Mouse (Mus musculus) adipocyte (in vitro differentiated cells): ENCODE measurements around the gene Rhou.

Source experiments
- DNase-seq: peaks from one replicate; pipeline ENCODE4 v3.0.0-alpha.2; 2016; ENCODE audit warnings: low spot score

Rhou gene

DNA sequence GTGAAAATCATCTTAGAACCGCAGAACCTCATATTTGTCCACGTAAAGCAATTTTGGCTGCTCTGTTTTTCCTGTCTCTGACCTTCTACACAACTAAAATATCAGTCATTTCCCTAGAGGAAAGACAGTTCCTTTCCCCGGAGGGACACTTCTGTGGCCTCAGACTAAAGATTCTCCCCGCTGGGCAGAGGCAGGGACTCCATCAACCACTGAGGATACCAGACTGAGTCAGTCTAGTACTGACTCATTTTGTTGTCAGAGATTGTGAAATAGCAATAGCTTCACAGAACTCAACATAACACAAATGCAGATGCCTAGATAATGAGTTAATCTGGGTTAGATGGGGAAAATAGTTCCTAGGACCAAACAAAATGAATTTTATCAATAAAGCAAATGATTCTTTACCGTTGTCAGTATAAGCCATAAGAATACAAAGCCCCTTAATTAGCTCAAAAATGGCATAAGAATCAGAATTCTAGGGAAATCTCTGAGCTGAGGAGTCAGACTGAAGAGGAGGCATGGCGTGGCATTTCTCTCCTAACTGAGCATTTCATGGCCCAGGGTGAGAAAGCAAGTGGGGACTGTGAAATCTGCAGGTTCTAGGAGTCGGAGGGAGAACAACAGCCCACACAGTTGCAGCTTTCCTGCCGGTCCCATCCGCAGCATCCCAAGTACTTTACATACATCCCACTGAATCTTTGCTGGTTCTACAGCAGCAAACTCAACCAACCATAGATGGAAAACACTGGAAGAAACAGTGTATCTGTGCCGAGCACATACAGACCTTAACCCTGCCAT, 38.6 kb downstream of the Rhou start:
- DNase-seq = peak; percentile 40

DNA sequence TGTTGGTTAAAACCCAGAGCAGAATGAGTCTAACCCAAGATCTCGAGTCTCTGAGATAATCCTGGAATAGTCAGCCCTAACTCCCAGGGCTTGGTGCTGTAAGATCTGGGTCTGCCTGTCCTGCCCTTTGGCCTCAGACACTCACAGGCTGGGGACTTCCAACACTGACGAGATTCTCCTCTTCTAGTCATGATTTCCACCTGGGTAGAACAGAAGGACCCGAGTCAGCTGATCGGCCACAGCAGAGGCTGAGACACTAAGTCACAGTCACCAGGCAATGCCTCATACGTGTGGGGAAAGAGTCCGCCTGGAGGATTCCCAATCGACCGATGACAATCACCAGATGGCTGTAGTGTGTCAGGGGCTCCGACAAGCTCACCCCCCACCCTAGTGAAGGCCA, 42.4 kb downstream of the Rhou start:
- no peak for DNase-seq

DNA sequence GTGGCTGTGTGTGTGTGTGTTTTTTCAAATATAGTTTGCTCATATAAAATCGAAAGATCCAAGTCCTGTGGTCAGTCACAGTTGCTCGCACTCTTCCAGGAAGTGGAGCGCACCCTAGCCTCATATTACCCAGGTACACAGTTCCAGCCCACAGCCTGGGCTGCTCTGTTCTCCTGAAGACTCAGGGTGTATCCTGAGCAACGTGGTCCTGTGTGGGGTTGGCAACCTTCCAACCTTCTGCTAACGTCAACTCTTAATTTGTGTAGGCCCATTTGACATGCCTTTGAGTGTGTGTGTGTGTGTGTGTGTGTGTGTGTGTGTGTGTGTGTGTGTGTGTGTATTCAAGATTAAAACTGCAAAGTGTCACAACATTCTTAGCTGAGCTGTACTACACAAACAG, 43.6 kb downstream of the Rhou start:
- DNase-seq = no peak

DNA sequence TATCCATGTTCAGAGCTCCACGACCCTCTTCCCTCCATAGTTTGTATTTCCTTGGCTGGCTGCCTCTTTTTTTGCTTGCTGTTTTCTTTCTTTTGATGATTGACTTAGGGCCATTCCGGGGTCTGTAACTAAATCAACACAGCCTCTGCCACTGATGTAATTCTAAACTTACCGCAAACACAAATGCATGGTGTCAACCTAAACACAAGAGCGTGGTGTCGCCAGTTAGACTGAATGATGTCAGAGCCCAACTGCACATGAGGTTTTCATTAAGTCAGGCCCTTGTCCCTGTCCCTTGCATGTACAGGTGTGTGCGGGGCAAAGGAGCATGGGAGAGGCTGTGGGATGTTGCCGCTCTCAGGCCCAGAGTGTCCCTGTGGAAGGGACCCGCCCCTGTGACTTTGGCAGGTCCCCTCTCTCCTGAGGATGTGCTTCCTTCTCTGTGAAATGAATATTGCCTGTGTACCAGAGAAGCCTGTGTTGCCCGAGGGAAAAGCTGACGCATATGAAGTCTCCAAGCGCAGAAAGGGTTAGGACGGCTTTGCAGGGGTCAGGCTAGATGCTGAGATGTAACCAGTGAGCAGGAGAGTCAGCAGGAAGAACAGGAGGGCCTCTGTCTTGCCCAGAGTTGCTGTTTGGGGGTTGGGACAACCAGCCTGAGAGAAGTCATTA, 46.8 kb downstream of the Rhou start:
- DNase-seq = no peak

DNA sequence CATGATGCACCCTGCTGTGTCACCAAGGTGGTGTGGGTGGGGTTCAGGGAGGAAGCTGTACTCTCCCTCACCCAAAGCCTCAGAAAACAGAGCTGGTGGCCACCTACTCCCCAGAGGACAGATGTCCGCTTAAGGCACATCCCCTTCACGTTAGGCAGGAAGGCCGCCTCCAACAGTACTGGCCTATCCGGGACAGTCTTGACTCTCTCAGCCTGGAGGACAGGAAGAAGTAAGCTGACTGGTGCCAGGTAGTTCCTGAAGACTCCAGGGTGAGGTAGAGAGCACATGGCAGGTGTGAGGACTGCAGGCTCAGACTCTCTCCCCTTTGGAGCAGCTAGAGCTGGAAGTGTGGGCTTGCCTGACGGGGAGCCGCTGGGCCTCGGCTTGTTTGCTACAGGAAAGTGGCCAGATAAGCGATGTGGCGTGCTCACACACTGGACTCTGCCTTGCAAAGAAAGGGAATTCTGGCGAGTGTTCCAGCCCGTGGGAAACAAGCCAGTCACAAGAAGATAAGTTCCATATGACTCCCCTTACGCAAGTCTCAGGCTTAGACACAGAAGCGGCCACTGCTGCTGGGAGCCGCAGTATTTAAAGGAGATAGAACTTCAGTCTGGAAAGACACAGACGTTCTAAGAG, 48.3 kb downstream of the Rhou start:
- peak; percentile 84 for DNase-seq

DNA sequence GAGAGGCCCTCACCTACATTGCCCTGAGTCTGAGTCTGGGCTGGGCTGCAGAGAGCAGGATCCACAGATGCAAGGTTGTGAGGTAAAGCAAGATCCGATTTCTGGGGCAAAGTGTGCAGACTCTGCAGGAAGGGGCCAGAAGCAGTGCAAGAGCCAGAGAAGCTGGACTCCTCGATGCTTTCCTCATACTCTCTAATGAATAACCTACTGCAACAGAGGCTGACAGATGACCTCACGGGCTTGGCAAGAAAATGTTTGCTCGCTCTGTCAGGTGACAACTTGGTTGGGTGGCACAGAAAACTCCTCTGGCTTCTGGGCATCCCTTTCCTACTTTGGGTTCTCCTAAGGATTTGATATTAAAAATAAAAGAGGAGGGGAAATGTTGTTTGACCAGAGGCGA, 51.6 kb downstream of the Rhou start:
- DNase-seq = peak; percentile 71

DNA sequence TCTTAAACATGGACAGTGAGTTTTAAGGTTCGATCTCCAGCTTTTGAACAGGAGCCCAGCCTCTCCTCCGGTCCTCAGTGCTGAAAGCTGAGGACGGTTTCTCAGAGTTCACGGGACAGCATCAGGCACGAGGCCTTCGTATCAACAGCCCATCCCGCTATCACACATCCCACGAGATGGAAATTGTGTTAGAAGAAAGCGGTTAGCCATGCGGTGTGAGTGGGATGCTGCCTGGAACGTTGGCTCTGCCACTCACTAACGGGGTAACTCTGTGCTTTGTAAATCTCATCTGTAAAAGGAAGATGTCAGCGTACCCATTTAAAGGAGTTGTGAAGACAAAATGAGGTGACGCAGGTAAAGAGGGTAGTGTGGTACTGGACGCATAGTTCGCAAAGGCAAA, 53.4 kb downstream of the Rhou start:
- no peak for DNase-seq

DNA sequence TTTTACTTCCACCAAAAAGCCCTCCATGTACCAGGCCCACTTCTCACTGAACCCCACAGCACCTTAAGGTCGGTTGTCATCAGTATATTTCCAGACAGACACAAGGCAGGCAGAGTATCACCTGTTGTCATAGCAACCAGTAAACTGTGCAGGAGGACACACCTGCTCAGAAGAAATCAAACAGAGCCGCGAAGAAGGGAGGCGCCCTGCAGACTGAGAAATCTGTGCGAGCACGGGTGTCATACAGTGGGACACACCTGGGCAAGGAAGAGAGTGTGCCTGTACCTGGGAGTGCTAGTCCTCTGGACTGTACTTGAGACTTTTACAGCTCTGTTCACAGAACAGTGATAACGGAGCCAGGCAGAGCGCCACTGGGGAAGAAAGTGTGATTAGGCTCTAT, 55.0 kb downstream of the Rhou start:
- no peak for DNase-seq

DNA sequence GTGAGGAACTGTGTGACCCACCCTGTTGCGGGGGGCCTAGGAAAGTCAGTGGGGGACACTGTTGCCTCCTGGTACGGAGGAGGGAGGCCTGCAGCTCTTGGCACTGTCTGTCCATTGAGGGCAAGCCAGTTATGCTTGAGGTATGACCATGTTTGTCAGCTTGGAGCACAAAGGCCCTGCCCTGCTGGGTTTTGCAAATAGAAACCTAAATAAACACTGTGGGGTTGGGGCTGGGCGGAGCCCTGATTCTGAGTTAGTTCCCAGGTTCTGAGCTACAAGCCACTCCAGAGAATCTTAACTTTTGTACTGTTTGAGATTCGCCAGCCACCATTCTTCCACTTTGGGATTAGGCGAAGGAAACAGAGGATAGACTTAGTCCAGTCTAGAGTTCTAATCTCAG, 56.6 kb downstream of the Rhou start:
- peak; percentile 53 for DNase-seq
